In genomic region chr17:83847815-83848214, GRCm38 (mm10) we compare ENCODE assay signal across 10 mouse cellular contexts. TPM values are rescaled to one million over a fixed set of nuclear protein-coding genes. Genes with fewer than 3 reads are reported as not detected.
DNase-seq lines count a peak whose midpoint lies in the region; ATAC-seq lines count a peak whose summit lies in the region.
"Had no signal": no experiment of that assay in that cellular context is flagged by ENCODE, and none has a peak within 500 bp of the region (broad histone marks: within the 10 kb centered on the region; RNA-seq: fewer than 3 reads in every experiment).

Gene Haao (minus strand): TSS chr17:83847963.

- H3K79me2 ChIP-seq in macrophage (ENCODE audit: inconsistent target): no peaks in the 10 kb centered on the region

- H3K27me3 ChIP-seq in midbrain, embryonic 16.5 days (ENCODE audit: control insufficient read depth, insufficient read depth, low read depth, low read length): no peaks in the 10 kb centered on the region
- no peaks in the 10 kb centered on the region; the same call in 1 of the 2 replicates for H3K27me3 ChIP-seq in midbrain, embryonic 10.5 days (ENCODE audit: low read depth, poor library complexity, severe bottlenecking)
- no peaks in the 10 kb centered on the region for H3K27me3 ChIP-seq in intestine, embryonic 15.5 days (replicated peaks)
- H3K27me3 ChIP-seq: kidney, embryonic 15.5 days; limb, embryonic 12.5 days had no signal

- H3K4me1 ChIP-seq in midbrain, embryonic 16.5 days (ENCODE audit: control insufficient read depth, insufficient read depth, low read length): peaks cover 9% of the 10 kb centered on the region; the same call in 1 of the 2 replicates
- H3K4me1 ChIP-seq in midbrain, embryonic 10.5 days: peaks cover 24% of the 10 kb centered on the region
- H3K4me1 ChIP-seq in intestine, embryonic 15.5 days (replicated peaks): peaks cover 12% of the 10 kb centered on the region

- H3K9ac ChIP-seq in midbrain, embryonic 16.5 days (ENCODE audit: low read depth, low read length): no peak within 1 kb of the TSS
- H3K9ac ChIP-seq in intestine, embryonic 15.5 days: no peak within 1 kb of the TSS
- H3K9ac ChIP-seq: kidney, embryonic 15.5 days; limb, embryonic 12.5 days had no signal

- ATAC-seq in midbrain, embryonic 16.5 days: no peak
- ATAC-seq in intestine, embryonic 15.5 days: peak; percentile 63

- H3K27ac ChIP-seq in midbrain, embryonic 16.5 days (ENCODE audit: low read length): peak within 1 kb of the TSS; percentile 56; the same call in 1 of the 2 replicates
- no peak within 1 kb of the TSS; the same call in 1 of the 2 replicates for H3K27ac ChIP-seq in midbrain, embryonic 10.5 days (replicated peaks)
- peak within 1 kb of the TSS; percentile 17; the same call in 1 of the 2 replicates for H3K27ac ChIP-seq in intestine, embryonic 15.5 days
- H3K27ac ChIP-seq in macrophage: peak within 1 kb of the TSS; percentile 29; the same call in 1 of the 2 replicates
- H3K27ac ChIP-seq: kidney, embryonic 15.5 days; limb, embryonic 12.5 days had no signal

- no peaks in the 10 kb centered on the region for H3K36me3 ChIP-seq in midbrain, embryonic 16.5 days (ENCODE audit: control insufficient read depth, insufficient read depth, low read length)
- H3K36me3 ChIP-seq in midbrain, embryonic 10.5 days: no peaks in the 10 kb centered on the region
- H3K36me3 ChIP-seq in intestine, embryonic 15.5 days: no peaks in the 10 kb centered on the region
- H3K36me3 ChIP-seq in macrophage (ENCODE audit: inconsistent target): no peaks in the 10 kb centered on the region
- H3K36me3 ChIP-seq: kidney, embryonic 15.5 days; limb, embryonic 12.5 days had no signal

- no peak within 1 kb of the TSS for H3K4me3 ChIP-seq in midbrain, embryonic 16.5 days (ENCODE audit: low read depth, low read length)
- H3K4me3 ChIP-seq in midbrain, embryonic 10.5 days: no peak within 1 kb of the TSS
- H3K4me3 ChIP-seq in intestine, embryonic 15.5 days (replicated peaks): no peak within 1 kb of the TSS
- peak within 1 kb of the TSS; percentile 1; the same call in 1 of the 2 replicates for H3K4me3 ChIP-seq in macrophage (ENCODE audit: inconsistent target)
- H3K4me3 ChIP-seq: kidney, embryonic 15.5 days; limb, embryonic 12.5 days had no signal

- H3K9me3 ChIP-seq in midbrain, embryonic 16.5 days (replicated peaks; ENCODE audit: control insufficient read depth, low read length, poor library complexity, severe bottlenecking): no peaks in the 10 kb centered on the region
- no peaks in the 10 kb centered on the region for H3K9me3 ChIP-seq in midbrain, embryonic 10.5 days (replicated peaks)
- H3K9me3 ChIP-seq in intestine, embryonic 15.5 days: no peaks in the 10 kb centered on the region
- H3K9me3 ChIP-seq: kidney, embryonic 15.5 days; limb, embryonic 12.5 days had no signal

- no peak for DNase-seq in midbrain, embryonic 10.5 days (ENCODE audit: low spot score)
- peak; percentile 43 for DNase-seq in yolk sac, embryonic 10.5 days (ENCODE audit: low spot score)
- DNase-seq in layer of hippocampus, adult 9-11 months: no peak
- DNase-seq in layer of hippocampus, adult 11-12 months (ENCODE audit: low spot score): no peak
- DNase-seq: cerebellum, adult 11 months had no signal

- 81% methylated on average over 3 of the region's 3 CpGs for WGBS in midbrain, embryonic 16.5 days
- 83% methylated on average over 3 of the region's 3 CpGs for WGBS in midbrain, embryonic 10.5 days
- WGBS in intestine, embryonic 15.5 days: 77% methylated on average over 3 of the region's 3 CpGs
- WGBS in macrophage (ENCODE audit: missing documents): 43% methylated on average over 3 of the region's 3 CpGs

- no peak within 1 kb of the TSS for H3K4me2 ChIP-seq in midbrain, embryonic 16.5 days (ENCODE audit: low read length)
- H3K4me2 ChIP-seq in intestine, embryonic 15.5 days (replicated peaks): no peak within 1 kb of the TSS
- H3K4me2 ChIP-seq: kidney, embryonic 15.5 days; limb, embryonic 12.5 days had no signal

RNA-seq across cellular contexts. Expression of gene Haao, which starts in this region (rescaled TPM):
- polyA plus RNA-seq in midbrain, embryonic 16.5 days (2015; fragmentation: Nextera tagmentation; extraction: Ambion mirVana): 0.23 TPM in 1 of 2 replicates, not detected in the other
- polyA plus RNA-seq in midbrain, embryonic 10.5 days (2016; fragmentation: Nextera tagmentation; extraction: Ambion mirVana): 0.11 and 0.27 TPM in 2 replicates
- polyA plus RNA-seq in intestine, embryonic 15.5 days (2015; fragmentation: Nextera tagmentation; extraction: Ambion mirVana): 1.1 and 1.2 TPM in 2 replicates
- 1 to 10 TPM in 3 of 26 experiments, under 1 TPM in 4, not detected in 19; 0.19 to 1.5 (median 0.80) TPM for total RNA-seq in macrophage (2018; cell fraction: chromatin; rRNA removed)
- under 1 TPM in 17 of 26 experiments, not detected in 9; 0.05 to 0.43 (median 0.24) TPM for total RNA-seq in macrophage (2018; cell fraction: cytosol; rRNA removed)
- 1 to 10 TPM in 3 of 26 experiments, under 1 TPM in 15, not detected in 8; 0.26 to 2.4 (median 0.62) TPM for total RNA-seq in macrophage (2018; cell fraction: nucleus; rRNA removed)
- 0.53 to 0.67 TPM (median 0.56 TPM) in 3 replicates for polyA plus RNA-seq in macrophage (2018)
